Mouse (Mus musculus) midbrain, postnatal 0 days (tissue): Measurements from ENCODE around the gene Clasp1. TPM values are rescaled to one million over a fixed set of nuclear protein-coding genes. Genes with fewer than 3 reads are reported as not detected.

Source experiments
- ATAC-seq: fragments of 200-750 bp; cut with Nextera tagmentation; 2 replicates; pipeline ENCODE4 v1.8.0; 2017; ENCODE audit warnings: moderate number of reproducible peaks, mild to moderate bottlenecking, moderate TSS enrichment, moderate library complexity; ENCODE audit not compliant: low FRiP score
- DNase-seq: peaks from one replicate; pipeline ENCODE4 v3.0.0-alpha.2; 2015; ENCODE audit warnings: low spot score
- H3K27ac ChIP-seq: fragments of 300-500 bp; sonication (generic); 2 replicates; pipeline ENCODE4 v1.5.1; 2014; ENCODE audit warnings: low read depth, mild to moderate bottlenecking, low read length, mixed read lengths
- H3K27me3 ChIP-seq: fragments of 300-500 bp; sonication (generic); 2 replicates; pipeline ENCODE4 v1.6.1; 2014; ENCODE audit warnings: low read length, control low read depth, mixed read lengths; ENCODE audit not compliant: insufficient read depth
- H3K36me3 ChIP-seq: fragments of 300-500 bp; sonication (generic); 2 replicates; pipeline ENCODE4 v1.6.1; 2014; ENCODE audit warnings: low read length, control low read depth, mixed read lengths; ENCODE audit not compliant: insufficient read depth
- H3K4me1 ChIP-seq: fragments of 300-500 bp; sonication (generic); 2 replicates; pipeline ENCODE4 v1.6.1; 2014; ENCODE audit warnings: mild to moderate bottlenecking, control low read depth, antibody characterized with exemption, low read length, mixed read lengths; ENCODE audit not compliant: insufficient read depth
- H3K4me2 ChIP-seq: fragments of 300-500 bp; sonication (generic); 2 replicates; pipeline ENCODE4 v1.6.1; 2014; ENCODE audit warnings: low read depth, mild to moderate bottlenecking, low read length, mixed read lengths; ENCODE audit not compliant: poor library complexity, severe bottlenecking
- H3K4me3 ChIP-seq: fragments of 300-500 bp; sonication (generic); 2 replicates; pipeline ENCODE4 v1.5.1; 2014; ENCODE audit warnings: low read depth, mild to moderate bottlenecking, low read length, moderate library complexity
- H3K9ac ChIP-seq: fragments of 300-500 bp; sonication (generic); replicated peaks from 2 replicates; pipeline ENCODE4 v1.6.1; 2014; ENCODE audit warnings: mild to moderate bottlenecking, low read length, moderate library complexity, mixed read lengths; ENCODE audit not compliant: poor library complexity, severe bottlenecking
- H3K9me3 ChIP-seq: fragments of 300-500 bp; sonication (generic); 2 replicates; pipeline ENCODE4 v1.6.1; 2016; ENCODE audit warnings: low read length, control low read depth
- CTCF ChIP-seq: IDR thresholded peaks from 2 replicates; pipeline ENCODE4 v1.5.1; 2016; ENCODE audit warnings: antibody characterized with exemption, mild to moderate bottlenecking
- WGBS: fragments of 180-500 bp; shearing (Covaris S2); extraction: QIAGEN DNeasy Blood & Tissue Kit; methylation state at CpG from one replicate; pipeline ENCODE4 v1.1.7; 2014; 5-methylcytosine and 5-hydroxymethylcytosine counted together
- polyA plus RNA-seq: library from polyadenylated mRNA; unstranded; fragments of >200 nt; fragmentation: Nextera tagmentation; extraction: Ambion mirVana; gene quantifications from 2 replicates; pipeline ENCODE4 v1.2.1, GENCODE M21; 2015
- total RNA-seq: library from RNA; depleted of rRNA; stranded (reverse); fragments of >200 nt; gene quantifications from 2 replicates; pipeline ENCODE4 v1.2.3, GENCODE M21; 2014

Gene Clasp1
- total and polyA plus RNA-seq, 2 experiments from 2014 or later = 75.9 to 141 TPM

- no peaks in the 10 kb centered on the region for H3K27me3 ChIP-seq
- peak overlapping the region; percentile 89 for H3K27ac ChIP-seq
- TF ChIP-seq CTCF = no peak
- DNase-seq (no peak), ATAC-seq (no peak)
- peak overlapping the region; percentile 92 for H3K9ac ChIP-seq
- peaks cover 2% of the 10 kb centered on the region; the same call in 1 of the 2 replicates for H3K4me1 ChIP-seq
- peak overlapping the region; percentile 67 for H3K4me2 ChIP-seq
- no peaks in the 10 kb centered on the region for H3K9me3 ChIP-seq
- 10% methylated on average over 8 of the region's 8 CpGs for WGBS
- no peaks in the 10 kb centered on the region for H3K36me3 ChIP-seq
- peak overlapping the region; percentile 86 for H3K4me3 ChIP-seq
Measured at GRCm38 (mm10) chr1:118390266-118390660, 1.4 kb downstream of the Clasp1 start.

GRCm38 (mm10) chr1:118390871-118391387, 2.1 kb downstream of the Clasp1 start:
- TF ChIP-seq CTCF = no peak
- Histone ChIP-seq H3K36me3 (no peaks in the 10 kb centered on the region), H3K4me1 (peaks cover 2% of the 10 kb centered on the region; the same call in 1 of the 2 replicates), H3K4me2 (peak overlapping the region; percentile 67), H3K27me3 (no peaks in the 10 kb centered on the region), H3K27ac (no peak overlapping the region), H3K4me3 (peak overlapping the region; percentile 86), H3K9ac (no peak overlapping the region), H3K9me3 (no peaks in the 10 kb centered on the region)
- ATAC-seq = no peak
- DNase-seq = no peak
- WGBS = 79% methylated on average over 2 of the region's 2 CpGs

- DNase-seq (no peak), ATAC-seq (no peak)
- Histone ChIP-seq H3K36me3 (no peaks in the 10 kb centered on the region), H3K9ac (no peak overlapping the region), H3K9me3 (no peaks in the 10 kb centered on the region), H3K4me1 (peaks cover 2% of the 10 kb centered on the region; the same call in 1 of the 2 replicates), H3K27me3 (no peaks in the 10 kb centered on the region), H3K4me3 (no peak overlapping the region), H3K4me2 (no peak overlapping the region), H3K27ac (no peak overlapping the region)
- WGBS = 93% methylated on average over 2 of the region's 2 CpGs
- TF ChIP-seq CTCF = no peak
Measured at GRCm38 (mm10) chr1:118392246-118392645, 3.4 kb downstream of the Clasp1 start.

GRCm38 (mm10) chr1:118393916-118394315, 5.1 kb downstream of the Clasp1 start:
- no peak for TF ChIP-seq CTCF
- ATAC-seq (no peak), DNase-seq (no peak)
- Histone ChIP-seq H3K36me3 (no peaks in the 10 kb centered on the region), H3K9me3 (no peaks in the 10 kb centered on the region), H3K4me2 (no peak overlapping the region), H3K27ac (no peak overlapping the region), H3K9ac (no peak overlapping the region), H3K4me1 (peaks cover 2% of the 10 kb centered on the region; the same call in 1 of the 2 replicates), H3K27me3 (no peaks in the 10 kb centered on the region), H3K4me3 (no peak overlapping the region)
- WGBS = 93% methylated on average over 3 of the region's 3 CpGs

GRCm38 (mm10) chr1:118397866-118398265, 9.0 kb downstream of the Clasp1 start:
- Histone ChIP-seq H3K27ac (0 out of 2 replicates have a peak overlapping the region, but pooled peaks have one; percentile 3), H3K9ac (no peak overlapping the region), H3K4me2 (no peak overlapping the region), H3K4me1 (no peaks in the 10 kb centered on the region), H3K4me3 (no peak overlapping the region), H3K36me3 (no peaks in the 10 kb centered on the region), H3K9me3 (no peaks in the 10 kb centered on the region), H3K27me3 (no peaks in the 10 kb centered on the region)
- no peak for DNase-seq
- ATAC-seq = no peak
- TF ChIP-seq CTCF = no peak
- WGBS = 94% methylated on average over 9 of the region's 9 CpGs

- Histone ChIP-seq H3K27ac (no peak overlapping the region), H3K36me3 (no peaks in the 10 kb centered on the region), H3K4me1 (no peaks in the 10 kb centered on the region), H3K9me3 (no peaks in the 10 kb centered on the region), H3K4me3 (no peak overlapping the region), H3K9ac (no peak overlapping the region), H3K4me2 (no peak overlapping the region), H3K27me3 (no peaks in the 10 kb centered on the region)
- TF ChIP-seq CTCF = no peak
- ATAC-seq = no peak
- 67% methylated on average over 6 of the region's 6 CpGs for WGBS
- no peak for DNase-seq
Measured at GRCm38 (mm10) chr1:118398567-118398966, 9.7 kb downstream of the Clasp1 start.
